Mouse (Mus musculus) erythroblast, embryonic 14.5 days (primary cell): ENCODE measurements around the gene Itpripl1.

ENCODE experiments used
- GATA1 ChIP-seq: IDR thresholded peaks from 2 replicates; pipeline ENCODE4 v1.6.1; 2012; ENCODE audit warnings: low read length, inconsistent platforms, mixed read lengths
- TAL1 ChIP-seq: IDR thresholded peaks from 3 replicates; pipeline ENCODE4 v1.6.1; 2012; ENCODE audit warnings: low read length, inconsistent platforms, mixed read lengths

DNA sequence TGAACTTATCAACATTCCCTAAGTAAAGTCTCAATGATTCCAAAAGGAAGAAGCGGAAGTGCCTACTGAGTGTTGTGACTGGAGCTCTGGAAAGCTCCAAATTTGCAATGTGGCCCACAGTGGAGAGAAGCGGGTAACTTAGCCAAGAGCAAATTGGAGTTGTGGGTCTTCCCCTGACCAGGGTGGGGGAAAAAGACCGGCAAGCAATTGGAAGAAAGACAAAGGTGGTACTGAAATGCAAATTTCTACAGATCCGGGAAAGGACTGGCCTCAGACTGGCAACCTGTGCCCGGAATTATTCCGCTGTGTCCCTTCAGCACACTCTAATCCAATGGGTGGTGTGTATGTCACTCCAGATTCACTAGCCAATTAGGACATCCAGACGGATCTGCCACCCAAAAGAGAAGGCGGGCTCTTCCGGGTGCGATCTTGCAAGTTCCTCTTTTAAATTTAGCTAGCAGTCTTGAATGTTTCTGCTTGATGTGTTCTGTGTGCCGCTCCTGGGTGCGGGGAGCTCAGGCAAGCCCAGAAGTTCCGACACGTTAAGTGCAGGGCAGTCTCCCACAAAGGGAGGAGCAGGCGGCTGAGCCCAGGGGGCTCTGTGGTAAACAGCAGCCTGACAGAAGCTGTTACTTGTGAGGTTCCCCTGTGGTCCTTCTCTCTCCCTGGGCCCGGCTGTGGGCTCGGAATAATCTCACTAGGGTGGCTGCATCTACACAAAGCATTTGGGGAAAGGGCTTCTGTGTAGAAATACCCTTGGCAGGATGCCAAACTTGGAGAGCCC is 39.5 kb upstream of the Itpripl1 start:
- TF ChIP-seq GATA1 (no peak), TAL1 (no peak)
